ENCODE assay signal across 8 mouse cellular contexts in the genomic region with DNA sequence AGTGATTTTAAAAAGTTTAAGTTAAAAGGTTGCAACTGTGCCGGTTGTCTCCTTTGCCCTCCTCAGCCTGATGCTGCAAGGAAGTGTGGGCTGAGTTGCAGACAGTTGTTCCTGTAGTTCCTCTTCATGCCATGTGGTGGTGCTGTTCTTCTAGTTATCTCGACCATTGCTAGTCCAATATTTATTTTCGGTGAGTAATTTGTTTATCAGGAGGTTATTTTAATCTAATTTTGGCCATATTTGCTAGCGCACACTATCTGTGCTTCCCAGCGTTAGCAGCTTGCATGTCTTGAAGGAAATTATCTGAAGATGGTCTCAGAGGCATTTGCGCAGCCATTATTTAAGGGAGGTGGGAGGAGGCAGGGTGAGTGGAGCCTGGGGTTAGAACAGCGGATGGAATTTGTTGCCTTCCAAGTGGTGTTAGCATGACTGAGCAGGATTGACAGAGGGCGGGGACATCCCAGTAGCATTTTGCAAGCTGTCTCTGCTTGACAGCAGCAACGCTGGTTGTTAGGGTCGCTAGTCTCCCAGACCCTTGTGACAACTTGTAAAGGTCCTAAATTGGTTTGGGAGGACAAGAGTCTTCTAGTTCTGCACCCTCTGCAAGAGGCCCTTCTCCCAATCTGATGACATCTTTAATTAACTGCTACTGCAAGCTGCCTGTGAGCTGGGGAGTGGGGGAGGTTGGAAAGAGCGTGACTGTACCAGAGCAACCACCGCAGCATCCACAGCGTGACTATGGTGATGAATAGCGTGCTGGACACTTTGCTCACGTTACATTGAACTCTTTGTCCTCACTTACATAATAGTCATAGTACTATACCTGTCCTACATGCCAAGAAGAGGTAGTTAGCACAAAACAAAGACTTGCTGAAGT.
DNase-seq lines count a peak whose midpoint lies in the region; ATAC-seq and TF ChIP-seq lines count a peak whose summit lies in the region.

No protein-coding gene starts in this region.

- ATAC-seq in embryonic facial prominence, embryonic 15.5 days (ENCODE audit: insufficient number of reproducible peaks, low FRiP score, low TSS enrichment, low read depth) = peak; percentile 50
- ATAC-seq in heart, embryonic 14.5 days (ENCODE audit: insufficient number of reproducible peaks, insufficient read depth, low FRiP score, low read depth) = no peak; the same call in 1 of the 2 replicates
- ATAC-seq in kidney, postnatal 0 days (replicated peaks; ENCODE audit: low FRiP score, low read depth) = peak; percentile 71

- peaks cover 18% of the 10 kb centered on the region for H3K4me1 ChIP-seq in embryonic facial prominence, embryonic 15.5 days
- peaks cover 0 to 2% of the 10 kb centered on the region in 2 experiments; a peak in 1 of 4 replicates for H3K4me1 ChIP-seq in heart, embryonic 14.5 days (ENCODE audit: control insufficient read depth in 2 of 2, insufficient read depth in 2 of 2, low read length in 2 of 2)
- 0 out of 2 replicates have a peak, but pooled peaks cover 4% of the 10 kb centered on the region for H3K4me1 ChIP-seq in kidney, postnatal 0 days (replicated peaks; ENCODE audit: insufficient read depth, low read length)

- 12% methylated on average over 15 of the region's 15 CpGs for WGBS in embryonic facial prominence, embryonic 15.5 days
- WGBS in heart, embryonic 14.5 days = 17% methylated on average over 15 of the region's 15 CpGs
- 7% methylated on average over 15 of the region's 15 CpGs for WGBS in kidney, postnatal 0 days

- peak overlapping the region; percentile 49 for H3K4me2 ChIP-seq in embryonic facial prominence, embryonic 15.5 days (replicated peaks)
- H3K4me2 ChIP-seq in heart, embryonic 14.5 days (ENCODE audit: low read length) = peak overlapping the region; percentile 58
- H3K4me2 ChIP-seq in kidney, postnatal 0 days (ENCODE audit: low read length) = peak overlapping the region; percentile 52

- peak overlapping the region; percentile 31 for H3K4me3 ChIP-seq in embryonic facial prominence, embryonic 15.5 days (replicated peaks)
- H3K4me3 ChIP-seq in heart, embryonic 14.5 days (ENCODE audit: control insufficient read depth in 1 of 2, insufficient read depth in 1 of 2, low read depth in 1 of 2, low read length in 2 of 2) = peak overlapping the region; percentile 27 to 30
- peak overlapping the region; percentile 13; the same call in 1 of the 2 replicates for H3K4me3 ChIP-seq in kidney, postnatal 0 days (replicated peaks; ENCODE audit: low read depth, low read length)

- no peak overlapping the region; the same call in 1 of the 2 replicates for H3K27ac ChIP-seq in embryonic facial prominence, embryonic 15.5 days (replicated peaks)
- no peak overlapping the region for H3K27ac ChIP-seq in heart, embryonic 14.5 days (replicated peaks in 1 of 2; ENCODE audit: control insufficient read depth in 1 of 2, insufficient read depth in 1 of 2, low read depth in 2 of 2, low read length in 2 of 2)
- no peak overlapping the region for H3K27ac ChIP-seq in kidney, postnatal 0 days

- DNase-seq in B cell, adult 2 months = peak; percentile 67 to 72
- DNase-seq in adrenal gland, postnatal 36 days = peak; percentile 43 to 64
- DNase-seq in kidney, postnatal 0 days (ENCODE audit: low spot score) = peak; percentile 85
- peak; percentile 25 for DNase-seq in liver
- DNase-seq in naive thymus-derived CD4-positive, alpha-beta T cell, adult 2 months (ENCODE audit: low read depth) = peak; percentile 42
- DNase-seq in telencephalon, adult 2 months (ENCODE audit: low read depth, low spot score) = peak; percentile 55

- no peaks in the 10 kb centered on the region for H3K9me3 ChIP-seq in embryonic facial prominence, embryonic 15.5 days (replicated peaks)
- no peaks in the 10 kb centered on the region for H3K9me3 ChIP-seq in heart, embryonic 14.5 days (ENCODE audit: control insufficient read depth, low read length)
- no peaks in the 10 kb centered on the region for H3K9me3 ChIP-seq in kidney, postnatal 0 days (replicated peaks; ENCODE audit: low read length)

- H3K27me3 ChIP-seq in embryonic facial prominence, embryonic 15.5 days = no peaks in the 10 kb centered on the region
- H3K27me3 ChIP-seq in heart, embryonic 14.5 days (ENCODE audit: control insufficient read depth, insufficient read depth, low read length) = no peaks in the 10 kb centered on the region
- no peaks in the 10 kb centered on the region for H3K27me3 ChIP-seq in kidney, postnatal 0 days (ENCODE audit: insufficient read depth, low read length)

- no peak overlapping the region for H3K9ac ChIP-seq in embryonic facial prominence, embryonic 15.5 days
- H3K9ac ChIP-seq in heart, embryonic 14.5 days (ENCODE audit: low read length) = no peak overlapping the region
- no peak overlapping the region for H3K9ac ChIP-seq in kidney, postnatal 0 days (ENCODE audit: low read depth, low read length)

- no peaks in the 10 kb centered on the region for H3K36me3 ChIP-seq in embryonic facial prominence, embryonic 15.5 days
- H3K36me3 ChIP-seq in heart, embryonic 14.5 days (ENCODE audit: control insufficient read depth, insufficient read depth, low read length) = no peaks in the 10 kb centered on the region
- no peaks in the 10 kb centered on the region for H3K36me3 ChIP-seq in kidney, postnatal 0 days (ENCODE audit: insufficient read depth, low read length)

- peak; percentile 84 for TF ChIP-seq CTCF in kidney, postnatal 0 days (IDR thresholded peaks at IDR 0.05; ENCODE audit: low read depth)

Comparison
In these comparisons a context has a peak if more than half of its experiments do, and no peak if none do; other contexts are left out.
1. DNase-seq: peak in every context shown above with its lines; median percentile 85 in kidney, postnatal 0 days; 70 in B cell, adult 2 months; 55 in telencephalon, adult 2 months; 54 in adrenal gland, postnatal 36 days; 42 in naive thymus-derived CD4-positive, alpha-beta T cell, adult 2 months; 25 in liver.